Mouse (Mus musculus) liver, embryonic 12.5 days (tissue): Measurements from ENCODE around the gene Atg101. TPM values are rescaled to one million over a fixed set of nuclear protein-coding genes. Genes with fewer than 3 reads are reported as not detected.

Source experiments
- ATAC-seq: fragments of 200-750 bp; cut with Nextera tagmentation; 2 replicates; pipeline ENCODE4 v1.8.0; 2017; ENCODE audit warnings: moderate number of reproducible peaks, mild to moderate bottlenecking, moderate library complexity
- H3K27ac ChIP-seq: fragments of 300-500 bp; sonication (generic); 2 replicates; pipeline ENCODE4 v1.5.1; 2016; ENCODE audit warnings: mild to moderate bottlenecking
- H3K27me3 ChIP-seq: fragments of 300-500 bp; sonication (generic); replicated peaks from 2 replicates; pipeline ENCODE4 v1.6.1; 2016; ENCODE audit warnings: mild to moderate bottlenecking, moderate library complexity
- H3K36me3 ChIP-seq: fragments of 300-500 bp; sonication (generic); 2 replicates; pipeline ENCODE4 v1.6.1; 2016; ENCODE audit warnings: mild to moderate bottlenecking, moderate library complexity
- H3K4me1 ChIP-seq: fragments of 300-500 bp; sonication (generic); 2 replicates; pipeline ENCODE4 v1.6.1; 2016
- H3K4me2 ChIP-seq: fragments of 300-500 bp; sonication (generic); 2 replicates; pipeline ENCODE4 v1.6.1; 2016; ENCODE audit warnings: mild to moderate bottlenecking, moderate library complexity
- H3K4me3 ChIP-seq: fragments of 300-500 bp; sonication (generic); 2 replicates; pipeline ENCODE4 v1.5.1; 2016; ENCODE audit warnings: mild to moderate bottlenecking, moderate library complexity
- H3K9ac ChIP-seq: fragments of 300-500 bp; sonication (generic); 2 replicates; pipeline ENCODE4 v1.6.1; 2016; ENCODE audit warnings: mild to moderate bottlenecking, moderate library complexity
- H3K9me3 ChIP-seq: fragments of 300-500 bp; sonication (generic); replicated peaks from 2 replicates; pipeline ENCODE4 v1.6.1; 2016; ENCODE audit warnings: mild to moderate bottlenecking, moderate library complexity
- WGBS: fragments of 180-500 bp; shearing (Covaris S2); methylation state at CpG from one replicate; pipeline ENCODE4 v1.1.7; 2016; ENCODE audit not compliant: insufficient replicate concordance; 5-methylcytosine and 5-hydroxymethylcytosine counted together
- polyA plus RNA-seq: library from polyadenylated mRNA; unstranded; fragments of >200 nt; fragmentation: Nextera tagmentation; extraction: Ambion mirVana; gene quantifications from 2 replicates; pipeline ENCODE4 v1.2.1, GENCODE M21; 2016

Atg101 gene
- polyA plus RNA-seq, 1 experiment from 2014 or later: 31.7 TPM

DNA sequence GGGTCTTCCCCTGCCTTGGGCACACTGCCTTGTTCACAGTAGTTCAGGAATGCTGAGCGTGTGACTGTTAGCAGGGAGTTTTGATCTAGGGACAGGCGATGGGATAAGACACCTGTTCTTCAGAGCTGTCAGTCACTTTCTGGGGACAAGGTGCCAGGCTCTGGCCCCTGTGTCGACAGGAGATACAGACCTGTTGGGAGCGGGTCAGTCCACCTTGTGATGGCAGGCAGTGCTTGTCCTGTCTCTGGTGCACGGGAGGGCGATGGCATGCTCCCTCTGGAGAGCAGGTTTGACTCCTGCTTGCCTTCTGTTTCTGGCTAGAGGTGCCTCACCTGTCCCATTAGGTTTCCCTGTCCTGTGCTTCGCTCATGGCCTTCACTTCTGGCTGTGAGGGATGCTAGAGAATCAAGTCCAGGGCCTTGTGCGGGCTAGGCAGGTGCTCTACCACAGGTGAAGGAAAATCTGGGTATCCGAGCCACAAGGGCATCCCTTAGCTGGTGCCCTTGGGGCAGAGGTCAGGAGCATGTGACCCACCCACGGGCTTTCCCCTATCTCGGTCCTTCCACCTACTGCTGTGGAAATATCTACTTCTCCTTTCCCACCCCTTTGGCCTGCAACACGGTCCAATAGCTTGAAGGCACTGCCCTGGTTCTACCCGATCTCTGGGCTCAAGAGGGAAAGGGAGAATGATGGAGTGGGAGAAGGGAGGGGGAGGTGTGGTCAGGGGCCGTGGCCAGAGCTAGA is 27.4 kb upstream of the Atg101 start:
- Histone ChIP-seq H3K4me1 (peaks cover 27% of the 10 kb centered on the region), H3K4me3 (no peak overlapping the region), H3K9me3 (no peaks in the 10 kb centered on the region), H3K36me3 (no peaks in the 10 kb centered on the region), H3K27me3 (peaks cover 57% of the 10 kb centered on the region), H3K9ac (no peak overlapping the region), H3K27ac (no peak overlapping the region), H3K4me2 (no peak overlapping the region)
- WGBS: 53% methylated on average over 14 of the region's 14 CpGs
- ATAC-seq: no peak

DNA sequence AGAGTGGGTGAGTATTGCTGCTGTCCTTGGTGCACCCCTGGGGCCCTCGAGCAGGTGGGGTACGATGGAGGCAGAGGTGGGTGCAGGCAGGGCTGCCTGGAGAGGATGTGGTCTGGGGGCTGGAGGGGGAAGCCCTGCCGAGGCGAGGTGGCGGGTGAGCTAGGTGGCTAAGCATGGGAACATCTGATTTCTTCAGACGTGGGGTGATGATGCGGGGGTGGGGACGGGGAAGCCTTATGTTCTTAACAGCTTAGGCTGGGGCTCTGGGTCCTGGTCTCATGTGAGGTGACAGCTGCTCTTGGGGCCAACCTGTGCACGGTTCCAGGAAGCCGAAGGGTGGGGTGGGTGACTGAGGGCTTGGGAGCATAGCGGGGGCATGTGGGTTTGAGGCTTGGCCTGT is 25.7 kb upstream of the Atg101 start:
- peaks cover 42% of the 10 kb centered on the region for H3K27me3 ChIP-seq
- H3K4me3 ChIP-seq: no peak overlapping the region
- no peak overlapping the region for H3K27ac ChIP-seq
- 44% methylated on average over 11 of the region's 11 CpGs for WGBS
- H3K9ac ChIP-seq: no peak overlapping the region
- H3K4me2 ChIP-seq: no peak overlapping the region
- no peaks in the 10 kb centered on the region for H3K9me3 ChIP-seq
- H3K4me1 ChIP-seq: peaks cover 40% of the 10 kb centered on the region
- no peaks in the 10 kb centered on the region for H3K36me3 ChIP-seq
- no peak for ATAC-seq

DNA sequence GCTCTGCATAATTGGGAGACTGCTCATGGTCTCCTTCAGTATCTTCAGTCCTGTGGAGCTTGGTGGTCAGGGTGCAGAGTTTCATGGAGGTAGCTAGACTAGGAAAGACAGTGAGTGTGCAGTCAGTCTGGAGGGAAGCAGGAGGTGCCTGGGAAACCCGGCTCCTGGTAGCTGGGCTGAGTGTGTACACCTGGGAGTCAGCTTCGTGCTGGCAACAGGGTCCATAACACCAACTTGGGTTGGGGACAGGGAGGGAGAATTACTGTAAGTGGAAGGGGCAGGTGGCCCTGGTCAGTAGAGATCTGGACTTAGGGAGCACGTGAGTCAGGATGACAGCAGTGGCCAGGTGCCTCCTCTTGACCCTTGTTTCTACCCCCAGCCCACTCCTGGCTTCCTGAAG is 24.1 kb upstream of the Atg101 start:
- no peak overlapping the region for H3K9ac ChIP-seq
- no peak overlapping the region for H3K27ac ChIP-seq
- H3K4me3 ChIP-seq: no peak overlapping the region
- ATAC-seq: no peak
- peaks cover 34% of the 10 kb centered on the region for H3K27me3 ChIP-seq
- peaks cover 29% of the 10 kb centered on the region for H3K4me1 ChIP-seq
- H3K9me3 ChIP-seq: no peaks in the 10 kb centered on the region
- WGBS: 75% methylated on average over 3 of the region's 3 CpGs
- H3K36me3 ChIP-seq: no peaks in the 10 kb centered on the region
- no peak overlapping the region for H3K4me2 ChIP-seq

DNA sequence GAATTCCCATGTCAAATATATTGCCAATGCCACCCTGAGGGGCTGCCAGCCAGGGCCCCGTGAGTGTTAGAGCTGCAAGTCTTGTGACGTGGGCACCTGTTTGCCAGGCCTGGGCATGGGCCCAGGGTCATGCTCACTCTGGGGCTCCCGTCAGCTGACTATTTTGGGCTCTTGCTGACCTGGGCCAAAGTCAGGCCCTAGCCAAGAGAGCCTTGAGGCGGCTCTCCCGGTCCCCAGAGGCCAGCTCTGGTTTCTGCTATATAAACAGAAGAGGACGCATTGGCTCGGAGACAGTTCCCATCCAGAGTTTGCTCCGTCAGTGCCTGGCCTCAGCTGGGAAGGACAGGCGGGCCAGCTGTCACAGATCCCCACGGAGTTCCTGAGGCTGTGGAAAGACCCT is 23.7 kb upstream of the Atg101 start:
- ATAC-seq: no peak
- no peaks in the 10 kb centered on the region for H3K36me3 ChIP-seq
- H3K4me2 ChIP-seq: no peak overlapping the region
- H3K4me1 ChIP-seq: peaks cover 29% of the 10 kb centered on the region
- WGBS: 60% methylated on average over 10 of the region's 10 CpGs
- H3K9ac ChIP-seq: no peak overlapping the region
- H3K27ac ChIP-seq: no peak overlapping the region
- no peaks in the 10 kb centered on the region for H3K9me3 ChIP-seq
- peaks cover 35% of the 10 kb centered on the region for H3K27me3 ChIP-seq
- no peak overlapping the region for H3K4me3 ChIP-seq

DNA sequence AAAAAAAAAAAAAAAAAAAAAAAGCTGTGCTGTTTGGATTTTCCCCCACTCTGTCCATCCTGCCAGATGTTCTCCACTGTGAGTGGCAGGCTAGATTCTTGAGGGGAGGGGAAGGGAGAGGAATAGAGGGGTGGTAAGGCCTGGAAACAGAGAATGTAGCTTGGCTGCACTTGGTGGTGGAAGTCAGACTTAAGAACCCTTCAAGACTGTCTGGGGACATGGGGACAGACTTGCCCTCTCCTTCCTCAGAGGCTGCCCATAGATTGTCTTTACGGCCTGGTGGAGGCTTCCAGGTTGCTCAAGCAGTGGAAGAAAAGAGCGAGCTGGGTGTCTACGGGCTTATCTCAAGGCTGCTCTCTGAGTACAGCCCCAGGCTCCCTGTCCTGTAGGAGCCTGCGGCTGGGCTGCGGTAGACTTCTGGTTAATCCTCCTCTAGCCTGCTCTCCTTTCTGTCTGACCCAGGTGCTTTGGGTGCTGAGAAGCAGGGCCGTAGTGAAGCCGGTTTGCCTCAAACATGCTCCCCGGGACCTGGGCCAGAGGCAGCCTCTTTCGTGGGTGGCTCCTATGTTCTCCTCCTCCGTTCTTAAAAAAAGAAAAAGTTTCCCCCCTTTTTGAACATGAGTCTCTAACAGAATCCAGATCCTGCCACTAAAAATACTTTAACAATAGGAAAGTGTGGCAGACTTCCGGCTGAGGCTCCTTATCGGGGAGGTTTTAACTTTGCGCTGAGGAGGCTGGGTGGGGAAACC is 23.0 kb upstream of the Atg101 start:
- H3K4me3 ChIP-seq: no peak overlapping the region
- 25% methylated on average over 13 of the region's 13 CpGs for WGBS

DNA sequence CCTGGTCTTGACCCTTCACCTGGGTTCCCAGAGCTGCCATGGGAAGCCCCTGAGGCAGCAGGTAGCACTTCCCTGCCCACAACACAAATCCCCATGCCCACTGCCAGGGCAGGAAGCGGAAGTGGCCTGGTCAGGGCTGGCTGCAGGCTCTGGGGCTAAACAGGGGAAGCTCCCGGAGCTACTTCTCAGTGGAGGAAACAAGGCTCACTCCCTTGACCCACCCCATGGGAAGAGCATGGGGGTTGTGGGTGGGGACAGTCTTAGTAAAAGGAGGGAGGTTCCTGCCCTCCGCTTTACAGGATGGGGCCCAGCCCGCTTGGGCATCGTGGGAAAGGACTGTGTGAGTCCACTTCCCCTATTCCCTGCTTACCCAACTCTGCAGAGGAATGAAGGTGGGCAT is 21.6 kb upstream of the Atg101 start:
- Histone ChIP-seq H3K4me3 (no peak overlapping the region), H3K4me2 (no peak overlapping the region), H3K36me3 (no peaks in the 10 kb centered on the region), H3K9ac (no peak overlapping the region), H3K4me1 (peaks cover 44% of the 10 kb centered on the region), H3K9me3 (no peaks in the 10 kb centered on the region), H3K27ac (peak overlapping the region; percentile 15; the same call in 1 of the 2 replicates), H3K27me3 (peaks cover 44% of the 10 kb centered on the region)
- 25% methylated on average over 5 of the region's 5 CpGs for WGBS
- ATAC-seq: no peak

More for the DNA sequence above, 23.0 kb upstream of the Atg101 start:
- H3K36me3 ChIP-seq: no peaks in the 10 kb centered on the region
- peaks cover 35% of the 10 kb centered on the region for H3K27me3 ChIP-seq
- H3K27ac ChIP-seq: peak overlapping the region; percentile 39
- ATAC-seq: no peak
- H3K9ac ChIP-seq: 0 out of 2 replicates have a peak overlapping the region, but pooled peaks have one; percentile 28
- peak overlapping the region; percentile 45 for H3K4me2 ChIP-seq
- H3K9me3 ChIP-seq: no peaks in the 10 kb centered on the region
- peaks cover 35% of the 10 kb centered on the region for H3K4me1 ChIP-seq

DNA sequence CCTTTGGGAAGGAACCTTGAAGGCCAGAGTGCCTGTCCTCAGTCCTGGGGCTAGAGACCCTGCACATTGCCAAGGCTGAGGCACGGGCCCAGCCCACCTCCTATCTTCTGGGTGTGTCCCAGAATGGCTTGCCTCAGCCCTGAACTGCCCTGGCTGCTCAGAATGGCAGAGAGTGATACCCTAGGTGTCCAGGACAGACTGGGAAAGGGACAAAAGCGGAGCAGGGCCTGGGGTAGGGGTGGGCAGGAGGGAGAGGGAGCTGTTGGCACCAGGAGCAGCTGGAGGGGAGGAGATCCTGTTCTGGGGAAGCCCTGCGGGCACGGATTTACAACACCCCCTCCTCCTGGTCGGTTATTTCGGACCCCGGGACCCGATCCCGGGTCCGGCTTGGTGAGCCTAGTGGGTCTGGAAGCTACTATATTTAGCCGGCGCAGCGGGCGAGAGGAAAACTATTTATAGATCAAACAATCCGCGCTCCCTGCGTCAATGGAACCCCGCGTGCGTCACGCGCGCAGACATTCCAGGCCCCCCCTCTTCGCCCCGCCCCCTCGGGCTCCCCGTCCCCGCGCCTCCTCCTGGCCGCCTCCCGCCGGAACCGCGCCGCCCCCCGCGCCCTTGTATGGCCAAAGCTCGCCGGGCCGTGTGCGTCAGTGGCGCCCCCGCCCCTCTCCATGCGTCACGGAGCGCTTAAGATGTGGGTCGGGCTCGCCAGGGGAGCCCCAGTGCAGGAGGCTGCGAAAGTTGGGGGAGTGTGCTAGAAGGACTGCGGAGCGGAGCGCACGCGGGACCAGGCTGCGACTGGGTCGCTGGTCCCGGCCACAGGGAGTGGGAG is 17.7 kb upstream of the Atg101 start:
- WGBS: under 1% methylated on average over 57 of the region's 57 CpGs
- peaks cover 34% of the 10 kb centered on the region for H3K4me1 ChIP-seq
- H3K27ac ChIP-seq: no peak overlapping the region
- peak overlapping the region; percentile 48; the same call in 1 of the 2 replicates for H3K9ac ChIP-seq
- H3K9me3 ChIP-seq: no peaks in the 10 kb centered on the region
- ATAC-seq: peak; percentile 69
- H3K4me2 ChIP-seq: peak overlapping the region; percentile 74
- H3K4me3 ChIP-seq: peak overlapping the region; percentile 52
- peaks cover 4% of the 10 kb centered on the region; the same call in 1 of the 2 replicates for H3K36me3 ChIP-seq
- H3K27me3 ChIP-seq: peaks cover 57% of the 10 kb centered on the region

DNA sequence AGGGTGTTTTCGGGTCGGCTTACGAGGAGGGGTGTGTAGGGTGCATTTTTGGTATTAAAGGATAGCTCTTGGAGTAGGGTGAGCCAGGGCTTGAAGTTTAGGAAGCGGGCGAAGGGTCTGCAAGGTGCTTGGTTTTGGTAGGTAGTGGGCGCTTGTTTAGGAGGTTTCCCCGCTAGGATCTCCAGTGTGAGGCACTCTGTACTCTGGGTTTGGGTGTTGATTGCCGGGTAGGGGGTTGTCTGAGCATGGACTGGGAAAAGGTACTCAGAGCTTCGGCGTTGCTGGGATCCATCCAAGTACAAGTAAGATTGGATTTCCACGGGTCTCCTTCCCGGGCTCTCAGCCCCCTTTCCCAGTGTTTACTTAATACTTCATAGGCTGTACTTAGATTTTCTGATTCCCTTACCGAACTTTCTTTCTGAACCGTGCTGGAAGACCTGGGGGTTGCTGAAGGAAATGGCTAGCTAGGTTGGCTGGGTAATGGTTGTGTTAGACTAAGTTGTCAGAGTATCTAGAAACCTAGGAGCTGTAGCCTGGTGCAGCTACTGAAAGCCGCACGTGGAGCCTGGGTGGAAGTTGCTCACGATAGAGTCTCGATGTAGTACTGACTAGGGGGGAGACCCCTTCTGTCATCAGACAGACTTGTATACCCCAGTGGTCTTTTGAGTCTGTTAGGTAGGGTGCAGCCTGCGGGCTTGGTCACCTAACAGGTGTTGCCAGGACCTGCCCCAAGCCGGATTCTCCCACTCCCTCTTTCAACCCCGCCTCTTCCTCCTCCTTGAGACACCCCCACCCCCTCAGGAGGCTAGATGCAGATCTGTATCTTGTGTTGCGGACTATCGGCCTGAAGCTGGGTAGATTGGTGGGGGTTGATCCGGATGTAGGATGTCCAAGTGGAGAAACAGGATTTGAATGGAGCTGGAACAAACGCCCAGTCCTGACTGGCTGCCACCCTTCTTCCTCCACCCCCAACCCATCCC is 16.7 kb upstream of the Atg101 start:
- 2% methylated on average over 25 of the region's 25 CpGs for WGBS
- Histone ChIP-seq H3K9ac (peak overlapping the region; percentile 48; the same call in 1 of the 2 replicates), H3K9me3 (no peaks in the 10 kb centered on the region), H3K4me3 (peak overlapping the region; percentile 52), H3K36me3 (peaks cover 4% of the 10 kb centered on the region; the same call in 1 of the 2 replicates), H3K27me3 (peaks cover 57% of the 10 kb centered on the region), H3K27ac (no peak overlapping the region), H3K4me2 (peak overlapping the region; percentile 74), H3K4me1 (peaks cover 24% of the 10 kb centered on the region)
- ATAC-seq: no peak

DNA sequence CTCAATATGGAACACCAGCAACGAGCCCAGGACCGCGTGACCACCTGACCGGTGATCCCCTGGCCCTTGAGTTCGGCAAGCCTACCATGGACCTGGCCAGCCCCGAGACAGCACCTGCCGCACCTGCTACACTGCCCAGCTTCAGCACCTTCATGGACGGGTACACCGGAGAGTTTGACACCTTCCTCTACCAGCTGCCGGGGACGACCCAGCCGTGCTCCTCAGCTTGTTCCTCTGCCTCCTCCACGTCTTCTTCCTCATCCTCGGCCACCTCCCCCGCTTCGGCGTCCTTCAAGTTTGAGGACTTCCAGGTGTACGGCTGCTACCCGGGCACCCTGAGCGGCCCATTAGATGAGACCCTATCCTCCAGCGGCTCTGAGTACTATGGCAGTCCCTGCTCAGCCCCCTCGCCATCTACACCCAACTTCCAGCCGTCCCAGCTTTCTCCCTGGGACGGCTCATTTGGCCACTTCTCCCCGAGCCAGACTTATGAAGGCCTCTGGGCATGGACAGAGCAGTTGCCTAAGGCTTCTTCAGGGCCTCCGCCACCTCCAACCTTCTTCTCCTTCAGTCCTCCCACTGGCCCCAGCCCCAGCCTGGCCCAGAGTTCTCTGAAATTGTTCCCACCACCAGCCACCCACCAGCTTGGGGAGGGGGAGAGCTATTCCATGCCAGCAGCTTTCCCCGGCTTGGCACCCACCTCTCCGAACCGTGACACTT is 13.8 kb upstream of the Atg101 start:
- Histone ChIP-seq H3K27me3 (peaks cover 44% of the 10 kb centered on the region), H3K9me3 (no peaks in the 10 kb centered on the region), H3K4me3 (no peak overlapping the region), H3K4me1 (peaks cover 17% of the 10 kb centered on the region), H3K27ac (no peak overlapping the region), H3K9ac (no peak overlapping the region), H3K4me2 (no peak overlapping the region), H3K36me3 (peaks cover 4% of the 10 kb centered on the region; the same call in 1 of the 2 replicates)
- WGBS: 78% methylated on average over 29 of the region's 29 CpGs
- ATAC-seq: no peak

DNA sequence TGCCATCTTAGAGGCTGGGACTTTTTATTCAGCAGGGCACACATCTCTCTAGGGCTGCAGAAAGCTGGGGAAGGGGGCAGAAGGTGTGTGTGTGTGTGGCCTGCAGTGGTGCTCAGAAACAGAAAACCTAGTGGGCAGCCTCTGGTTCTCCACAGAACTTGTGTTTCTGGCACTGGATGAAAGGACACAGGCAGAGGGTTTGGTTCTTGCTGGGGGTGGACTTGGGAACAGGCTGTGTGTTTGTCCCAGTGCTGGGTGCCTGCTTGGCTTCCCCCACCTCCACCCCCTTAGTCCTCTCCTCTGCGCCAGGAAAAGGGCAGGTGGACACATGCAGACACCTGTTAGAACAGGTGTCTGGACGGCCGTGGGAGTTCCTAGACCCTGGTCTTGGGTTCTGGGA is 13.0 kb upstream of the Atg101 start:
- 58% methylated on average over 3 of the region's 3 CpGs for WGBS
- Histone ChIP-seq H3K9me3 (no peaks in the 10 kb centered on the region), H3K9ac (no peak overlapping the region), H3K36me3 (peaks cover 4% of the 10 kb centered on the region; the same call in 1 of the 2 replicates), H3K27ac (no peak overlapping the region), H3K4me1 (peaks cover 11% of the 10 kb centered on the region), H3K4me3 (no peak overlapping the region), H3K4me2 (no peak overlapping the region), H3K27me3 (peaks cover 35% of the 10 kb centered on the region)
- ATAC-seq: no peak
